Mouse (Mus musculus) right cerebral cortex, adult 2 months (tissue): ENCODE results near the gene Tspan12.
A peak's percentile ranks its signal among the peaks of the same experiment; 100 is the strongest.
"Not testable (repeated sequence)": the region's sequence is repeated elsewhere in the genome, so short reads cannot be mapped to it uniquely, and the experiment has no call there.

Experiments
- DNase-seq, 2 experiments: peaks; one replicate each; pipeline ENCODE4 v3.0.0; 2021 to 2022; ENCODE audit warnings: low spot score in 2 of 2

Tspan12 gene

DNA sequence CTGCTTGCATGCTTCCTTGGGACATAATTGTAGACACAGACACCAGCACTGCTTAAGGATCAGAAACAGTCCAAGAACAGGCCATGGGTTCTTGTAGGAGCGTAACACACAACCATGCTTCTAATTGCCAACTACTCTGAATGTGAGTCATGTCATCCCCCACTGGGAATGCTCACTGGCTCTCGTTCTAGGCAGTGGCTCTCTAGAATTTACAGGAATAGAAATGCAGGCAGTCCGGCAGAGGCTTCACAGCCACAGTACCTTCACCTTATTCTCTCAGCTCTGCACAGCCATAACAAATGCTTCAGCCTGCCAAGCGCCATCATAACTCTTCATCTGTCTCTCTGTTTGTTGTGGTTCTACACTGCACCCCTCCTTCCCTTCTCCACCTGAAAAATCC is 23.9 kb downstream of the Tspan12 start:
- no peak for DNase-seq

DNA sequence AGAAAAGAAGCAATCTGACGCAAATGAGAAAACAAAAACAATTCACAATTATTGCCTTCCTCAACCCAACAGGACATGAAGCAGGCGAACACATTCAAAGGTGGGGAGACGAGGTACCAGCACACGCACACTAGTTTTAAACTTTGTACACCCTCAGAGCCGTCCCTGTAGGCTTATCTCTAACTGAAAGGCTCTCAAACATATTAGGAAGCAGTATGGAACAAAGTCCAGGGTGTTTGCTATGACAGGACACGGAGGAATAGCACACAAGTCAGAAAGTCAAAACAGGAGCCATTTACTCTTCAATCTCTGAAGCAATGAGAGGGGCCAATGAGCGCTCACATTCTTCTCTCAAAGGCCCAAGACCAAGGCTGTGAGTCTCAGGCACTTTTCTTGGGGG is 24.3 kb downstream of the Tspan12 start:
- DNase-seq: no peak

GRCm38 (mm10) chr6:21823694-21824093 is 28.6 kb downstream of the Tspan12 start:
- DNase-seq: no peak

GRCm38 (mm10) chr6:21823281-21823680 is 29.0 kb downstream of the Tspan12 start:
- no peak for DNase-seq

DNA sequence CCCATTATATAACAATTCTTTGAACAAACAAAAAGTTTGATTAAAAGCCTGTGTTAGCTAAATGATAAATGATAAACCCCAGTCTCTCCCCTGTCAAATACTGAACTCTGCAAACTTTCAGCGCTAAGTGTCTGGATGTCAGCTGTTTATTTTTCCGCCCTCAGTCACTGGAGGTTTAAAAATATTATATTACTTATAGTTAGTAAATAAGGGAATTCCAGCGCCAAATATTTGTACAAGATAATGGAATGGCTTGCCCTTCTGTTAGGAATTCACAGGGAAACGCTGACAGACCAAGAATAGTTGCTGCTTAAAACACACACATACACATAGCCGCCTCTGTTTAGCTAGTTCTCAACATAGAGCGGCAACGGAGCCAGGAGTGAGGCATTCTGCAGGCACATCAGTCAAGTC is 29.6 kb downstream of the Tspan12 start:
- DNase-seq: no peak

DNA sequence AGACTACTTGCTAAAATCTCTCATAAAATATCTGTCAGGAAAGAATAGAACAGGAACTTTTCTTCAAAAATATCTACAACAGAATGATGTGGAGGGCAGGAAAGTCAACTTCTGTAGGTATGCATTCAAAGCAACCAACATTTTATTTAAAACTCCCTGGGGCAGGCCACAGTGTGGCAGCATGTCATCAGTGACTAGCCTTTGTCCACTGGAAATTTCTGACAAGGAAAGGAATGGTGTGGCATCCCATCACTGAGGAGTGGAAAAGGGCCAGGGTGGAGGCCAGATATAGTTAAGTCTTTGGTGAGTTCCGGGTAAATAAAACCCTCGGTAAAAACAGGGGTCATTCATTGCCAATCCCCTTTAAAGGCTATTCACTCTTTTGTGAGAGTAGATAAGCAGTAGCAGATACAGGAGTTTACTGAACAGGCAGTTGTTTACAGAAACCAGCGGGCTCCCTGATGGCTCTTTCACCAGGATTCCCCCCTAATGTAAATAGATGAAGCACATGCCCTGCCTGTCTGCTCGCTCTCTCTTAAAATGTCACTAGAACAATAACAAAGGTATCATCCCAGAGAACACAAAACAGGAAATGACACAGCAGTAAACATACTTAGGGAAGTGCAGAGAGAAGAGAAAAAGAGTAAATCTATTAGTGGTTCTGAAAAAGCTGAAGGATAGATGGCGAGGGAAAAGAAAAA is 34.1 kb downstream of the Tspan12 start:
- DNase-seq: no peak

- DNase-seq: no peak
Observed at GRCm38 (mm10) chr6:21806005-21806404, 46.3 kb downstream of the Tspan12 start.

DNA sequence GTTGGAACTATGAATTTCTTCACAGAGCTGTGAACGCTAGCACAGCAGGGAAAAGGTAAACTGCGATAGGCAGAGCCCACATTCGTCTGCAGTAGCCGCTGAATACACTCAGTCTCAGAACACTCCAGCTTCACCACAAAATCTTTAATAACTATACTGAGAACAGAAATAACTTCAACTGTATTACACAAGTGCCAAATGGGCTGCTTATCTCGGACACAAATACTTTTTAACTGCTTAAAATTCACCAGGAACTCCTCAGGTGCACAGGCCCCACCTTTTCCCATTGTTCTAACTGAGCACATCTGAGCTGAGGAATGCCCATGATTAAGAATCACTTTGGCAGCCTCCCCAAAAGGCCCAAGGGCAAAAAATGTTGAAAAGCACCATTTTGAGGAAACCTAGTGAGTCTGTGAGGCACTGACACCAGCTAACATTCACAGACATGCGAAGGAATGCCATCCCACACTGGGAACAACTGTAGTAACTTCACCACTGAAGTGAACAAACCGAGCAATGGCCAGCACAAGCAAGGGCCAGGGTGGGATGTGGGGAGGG is 47.2 kb downstream of the Tspan12 start:
- no peak for DNase-seq

DNA sequence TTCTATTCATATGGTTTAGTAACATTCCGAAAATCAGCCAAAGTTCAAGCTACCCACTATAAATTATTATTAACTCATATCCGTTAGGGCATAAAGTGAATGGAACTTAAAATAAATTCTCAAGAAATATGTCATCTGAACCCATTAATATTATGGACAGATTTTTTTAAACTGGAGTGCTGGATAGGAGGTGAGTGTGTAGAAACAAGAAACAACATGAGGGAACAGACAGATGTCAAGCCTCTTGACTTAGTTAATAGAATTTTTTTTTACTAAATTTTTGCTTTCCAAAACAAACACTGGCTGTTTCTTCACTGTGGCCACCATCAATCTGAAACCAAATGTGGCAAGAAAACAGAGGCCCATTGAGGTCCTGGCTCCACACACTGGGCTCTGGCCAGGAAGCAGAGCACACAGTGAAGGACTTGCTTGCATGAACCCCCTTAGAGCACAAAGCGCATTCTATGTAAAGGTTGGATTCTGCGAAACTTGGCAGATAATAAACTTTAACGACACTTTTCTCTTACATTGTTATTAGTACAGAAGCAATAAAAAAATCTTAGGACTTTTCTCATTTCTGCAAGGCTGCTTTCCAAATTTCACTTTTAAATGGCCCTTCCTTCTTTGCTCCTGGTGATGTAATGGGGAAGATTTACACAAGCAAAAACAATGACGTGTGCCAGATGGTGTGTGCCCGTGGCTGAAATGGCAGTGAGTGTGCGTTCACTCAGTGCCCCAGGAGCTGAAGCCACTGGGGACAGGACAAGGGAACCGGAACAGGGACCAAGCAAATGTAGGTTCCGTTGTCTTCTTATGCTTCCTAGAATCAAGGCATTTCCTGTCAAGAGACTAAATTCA is 48.6 kb downstream of the Tspan12 start:
- no peak for DNase-seq

DNA sequence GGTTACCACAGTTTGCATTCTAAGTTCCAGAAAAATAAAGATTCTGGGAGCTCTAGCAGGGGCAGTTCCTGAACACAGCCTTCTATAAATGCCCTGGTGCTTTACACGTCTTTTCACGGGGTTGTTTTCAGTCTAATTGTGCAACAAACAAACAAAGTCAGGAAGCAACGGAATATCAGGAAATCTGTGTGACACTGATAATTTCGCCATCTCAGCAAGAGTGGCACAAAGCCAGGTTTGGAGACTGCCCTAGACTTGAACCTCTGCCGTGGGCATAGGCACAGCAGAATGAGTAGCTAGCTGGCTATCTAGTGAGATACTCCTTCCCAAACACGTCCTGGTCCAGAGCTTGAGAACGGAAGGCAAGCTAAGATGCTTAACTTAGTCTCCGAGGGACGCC is 53.7 kb downstream of the Tspan12 start:
- no peak for DNase-seq

- DNase-seq: no peak
Observed at GRCm38 (mm10) chr6:21797087-21797486, 55.2 kb downstream of the Tspan12 start.

GRCm38 (mm10) chr6:21796413-21796812 is 55.9 kb downstream of the Tspan12 start:
- DNase-seq: no peak

GRCm38 (mm10) chr6:21795410-21795809 is 56.9 kb downstream of the Tspan12 start:
- DNase-seq: no peak

GRCm38 (mm10) chr6:21795072-21795407 is 57.3 kb downstream of the Tspan12 start:
- DNase-seq: peak; percentile 73 to 78

DNA sequence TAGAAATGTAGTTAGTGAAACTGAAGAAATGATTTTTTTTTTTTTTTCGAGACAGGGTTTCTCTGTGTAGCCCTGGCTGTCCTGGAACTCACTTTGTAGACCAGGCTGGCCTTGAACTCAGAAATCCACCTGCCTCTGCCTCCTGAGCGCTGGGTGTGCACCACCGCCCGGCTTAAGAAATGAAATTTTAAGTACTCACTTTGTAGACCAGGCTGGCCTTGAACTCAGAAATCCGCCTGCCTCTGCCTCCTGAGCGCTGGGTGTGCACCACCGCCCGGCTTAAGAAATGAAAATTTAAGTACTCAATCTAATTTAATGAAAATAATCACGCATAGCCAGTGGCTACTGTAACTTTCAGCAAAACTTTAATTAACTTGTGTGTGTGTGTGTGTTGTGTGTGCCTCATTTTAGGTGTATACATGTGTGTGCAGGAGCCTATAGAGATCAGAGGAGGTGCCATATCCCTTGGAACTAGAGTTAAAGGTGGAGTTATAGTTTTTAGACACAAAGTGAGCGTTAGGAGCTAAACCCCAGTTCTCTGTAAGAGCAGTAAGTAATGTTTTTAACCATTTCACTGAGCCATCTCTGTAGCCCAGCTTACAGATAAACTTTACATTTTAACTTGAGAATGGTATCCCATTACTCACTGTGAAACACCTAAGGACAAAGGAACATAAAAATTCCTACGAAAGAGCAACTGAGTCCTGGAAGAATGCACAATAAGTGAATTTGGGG is 57.8 kb downstream of the Tspan12 start:
- DNase-seq: no peak

- no peak for DNase-seq
Observed at GRCm38 (mm10) chr6:21791307-21791706, 61.0 kb downstream of the Tspan12 start.

DNA sequence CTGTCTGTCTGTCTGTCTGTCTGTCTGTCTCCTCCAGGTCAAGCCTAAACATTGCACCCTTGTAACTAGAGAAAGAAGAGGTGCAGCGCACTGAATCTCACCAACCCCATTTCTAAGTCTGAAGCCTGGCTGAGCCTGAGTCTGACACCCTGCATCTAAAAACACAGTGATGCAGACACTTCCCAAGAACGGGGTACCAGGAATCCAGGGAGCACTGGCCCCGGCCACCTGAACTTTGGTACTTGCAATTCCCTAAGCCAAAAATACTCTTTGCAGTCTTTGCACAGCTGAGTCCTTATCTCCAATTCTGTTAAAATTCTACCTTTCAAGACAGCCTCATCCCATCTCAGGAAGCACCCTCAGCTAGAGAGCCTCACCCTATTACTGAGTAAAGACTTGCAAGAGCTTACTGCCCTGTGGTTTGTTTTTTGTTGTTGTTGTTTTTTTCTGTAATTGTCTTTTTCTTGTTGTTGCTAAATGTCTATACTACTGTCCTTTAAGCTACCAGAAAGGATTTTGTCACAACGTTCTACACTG is 61.7 kb downstream of the Tspan12 start:
- DNase-seq: no peak

DNA sequence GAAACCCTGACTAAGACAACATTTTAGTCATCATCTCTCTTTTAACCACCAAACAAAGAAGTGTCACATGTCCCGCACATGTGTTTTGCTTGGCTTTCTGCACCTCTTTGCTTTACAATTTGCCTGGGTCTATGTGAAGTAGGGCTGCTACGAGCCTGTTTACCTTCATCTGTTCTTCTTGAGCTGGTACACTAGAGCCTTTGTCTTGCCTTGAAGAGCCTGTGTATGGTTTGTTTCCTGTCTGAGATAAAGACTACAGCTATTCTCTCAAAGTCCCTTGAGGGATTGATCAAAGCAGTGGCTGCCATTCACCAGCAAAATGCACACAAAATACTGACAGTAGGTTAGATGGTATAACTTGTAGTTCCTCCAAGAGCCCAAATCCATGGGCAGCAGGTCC is 62.3 kb downstream of the Tspan12 start:
- DNase-seq: no peak

GRCm38 (mm10) chr6:21789582-21789981 is 62.7 kb downstream of the Tspan12 start:
- DNase-seq: not testable (repeated sequence)

- no peak for DNase-seq
Observed at GRCm38 (mm10) chr6:21787757-21788156, 64.6 kb downstream of the Tspan12 start.

- DNase-seq: no peak
Observed at GRCm38 (mm10) chr6:21787274-21787673, 65.0 kb downstream of the Tspan12 start.
